Mouse (Mus musculus) ovary, postnatal 10 days (tissue): ENCODE results near the gene Gm9745.
"Not testable (repeated sequence)": the region's sequence is repeated elsewhere in the genome, so short reads cannot be mapped to it uniquely, and the experiment has no call there.

ENCODE experiments used
- DNase-seq: peaks from one replicate; pipeline ENCODE4 v3.0.0; 2022; ENCODE audit warnings: low spot score

The Gm9745 gene

GRCm38 (mm10) chr13:8905986-8906385 lies 42.0 kb downstream of the Gm9745 start:
- DNase-seq: not testable (repeated sequence)
